Mouse (Mus musculus): Measurements from ENCODE around the gene Spryd7.

- TF ChIP-seq EP300 (IDR thresholded peaks at IDR 0.05; ENCODE audit: low read depth) (no peak), CTCF (IDR thresholded peaks at IDR 0.05; ENCODE audit: low read depth) (no peak)
These were observed 20.9 kb downstream of the Spryd7 start for GRCm38 (mm10) chr14:61535811-61536210.
